Mouse (Mus musculus) left cerebral cortex, adult 8-10 months (tissue): ENCODE results near the gene Gm8267. TPM values are rescaled to one million over a fixed set of nuclear protein-coding genes. Genes with fewer than 3 reads are reported as not detected.
"Not testable (repeated sequence)": the region's sequence is repeated elsewhere in the genome, so short reads cannot be mapped to it uniquely, and the experiment has no call there.

Source experiments
- DNase-seq, 2 experiments: peaks; one replicate each; pipeline ENCODE4 v3.0.0; 2022; ENCODE audit warnings: low spot score in 2 of 2
- total RNA-seq, 4 experiments: library from RNA; stranded (reverse); gene quantifications; 2 replicates each; pipeline ENCODE4 v1.2.4; 2022

The Gm8267 gene
- not detected for total RNA-seq

DNA sequence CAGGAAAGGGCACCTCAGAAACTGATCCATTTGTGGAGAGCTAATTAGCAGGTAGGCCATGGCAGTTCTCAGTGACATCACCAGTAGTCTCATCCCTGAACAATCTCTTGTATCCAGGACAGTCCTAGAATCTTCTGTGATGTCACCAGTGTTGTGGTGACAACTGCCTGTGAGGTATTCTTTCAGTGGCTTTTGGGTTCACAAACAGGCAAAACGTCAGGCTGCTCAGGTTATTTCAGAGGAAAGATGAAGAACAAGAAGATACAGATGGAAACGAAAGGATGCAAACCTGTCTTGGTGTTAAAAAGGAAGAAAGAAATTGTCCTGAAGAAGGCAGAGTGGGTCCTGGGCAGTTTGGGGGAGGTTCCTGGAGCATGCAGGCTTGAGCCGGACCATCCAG, at the start of gene Gm8267:
Gene Gm8267, minus strand, starts transcription at position 101 of the 400 bp plus-strand sequence.
- DNase-seq: no peak

DNA sequence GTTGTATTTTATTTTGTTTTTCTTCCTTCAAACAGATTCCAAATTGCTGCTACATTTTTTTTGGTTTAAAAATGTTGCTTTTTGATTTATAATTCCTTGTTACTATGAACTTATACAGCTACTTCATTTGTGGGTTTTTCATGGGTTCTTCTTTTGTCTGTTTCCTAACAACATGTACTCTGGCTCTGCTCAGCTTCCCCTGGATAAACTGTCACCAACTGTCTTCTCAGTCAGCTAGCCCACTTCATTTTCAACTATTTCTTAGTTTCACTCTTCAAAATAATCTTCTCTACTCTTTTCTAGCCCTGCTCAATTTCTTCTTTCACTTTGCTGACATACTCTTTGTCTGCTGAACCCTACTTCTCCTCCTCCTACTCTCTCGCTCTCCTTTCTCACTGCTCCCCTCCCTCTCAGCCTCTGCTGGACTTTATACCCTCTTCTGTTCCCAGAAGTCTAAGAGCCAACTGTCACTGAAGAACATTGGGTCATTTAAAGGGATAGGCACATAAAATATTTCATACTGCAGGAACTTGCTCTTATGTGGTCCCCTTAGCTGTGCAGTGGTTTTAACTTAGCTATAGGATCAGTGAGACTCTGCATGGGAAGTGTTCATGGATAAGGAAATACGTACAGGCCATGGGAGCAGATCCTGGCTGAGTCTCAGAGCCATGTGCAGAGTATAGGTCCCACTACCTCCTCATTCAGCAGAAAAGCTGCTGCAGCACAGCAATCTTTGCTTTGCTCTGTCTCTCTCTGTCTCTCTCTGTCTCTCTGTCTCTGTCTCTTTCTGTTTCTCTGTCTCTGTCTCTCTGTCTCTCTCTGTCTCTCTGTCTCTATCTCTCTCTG, 39.6 kb upstream of the Gm8267 start:
- DNase-seq: not testable (repeated sequence)

DNA sequence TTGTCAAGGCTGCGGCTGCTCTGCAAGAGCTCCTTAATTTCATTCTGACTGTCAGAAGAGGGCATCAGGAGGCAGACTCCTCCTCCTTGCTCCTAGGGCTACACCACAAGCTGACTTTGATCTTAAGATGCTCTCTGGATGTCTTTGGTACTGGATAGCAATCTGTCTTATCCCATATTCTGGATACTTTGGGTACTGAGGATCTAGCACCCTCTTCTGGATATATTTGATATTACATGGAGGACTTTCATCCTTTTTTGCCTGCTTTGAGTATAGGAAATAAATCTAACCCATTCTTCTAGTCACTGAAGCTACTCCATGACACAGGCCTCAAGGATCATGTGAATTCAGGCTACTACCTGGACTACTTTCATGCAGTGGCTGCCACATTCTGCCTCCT, 7.4 kb downstream of the Gm8267 start:
- not testable (repeated sequence) for DNase-seq

DNA sequence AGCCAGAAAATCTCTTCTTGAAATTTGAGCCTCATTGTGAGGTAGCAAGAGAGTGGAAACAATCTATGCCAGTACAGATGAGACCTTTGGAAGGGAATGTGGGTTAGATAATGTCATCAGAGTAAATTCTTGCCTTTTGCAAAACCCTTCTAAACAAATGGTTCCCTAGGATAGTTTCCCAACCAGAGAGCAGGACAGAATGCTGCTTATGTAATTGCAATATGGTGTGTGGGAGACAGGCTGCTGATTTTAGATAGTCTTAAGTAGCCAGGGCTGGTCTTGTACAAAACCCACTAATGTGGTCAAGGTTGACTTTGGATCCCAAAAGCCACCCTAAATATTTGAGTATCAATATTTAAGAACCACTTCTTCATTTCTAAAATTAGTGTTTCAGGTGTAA, 19.4 kb downstream of the Gm8267 start:
- DNase-seq: peak in 1 of 2 experiments; percentile 35

DNA sequence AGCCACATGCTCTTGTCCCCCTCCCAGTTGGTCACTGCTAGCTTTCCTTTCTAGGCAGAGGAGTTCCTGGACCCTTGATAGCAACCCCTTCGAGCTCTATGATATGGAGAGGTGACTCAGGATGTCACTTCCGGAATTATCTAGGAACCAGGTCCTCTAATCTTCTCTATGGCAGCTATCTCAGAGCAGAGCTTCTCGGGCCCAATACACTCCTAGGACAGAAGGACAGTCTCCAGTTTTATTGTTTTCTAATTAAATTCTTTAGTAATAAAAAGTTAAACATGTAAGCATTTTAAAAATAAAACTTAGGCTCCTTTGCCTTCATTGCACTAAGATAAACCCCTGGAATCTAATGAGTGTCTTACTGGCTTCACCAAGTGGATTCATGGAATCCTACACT, 43.8 kb downstream of the Gm8267 start, which contains the start of gene Gm8257:
Gene Gm8257, minus strand, starts transcription at position 101 of the 400 bp plus-strand sequence.
- not testable (repeated sequence) for DNase-seq

Other genes with a start within 250 kb of the Gm8267 start
- gene Gm17093, start 232.1 kb downstream of the Gm8267 start, total RNA-seq: not detected
- gene Gm8247, start 167.2 kb downstream of the Gm8267 start, total RNA-seq: not detected
- gene Gm5624, start 122.4 kb downstream of the Gm8267 start, total RNA-seq: not detected
- not detected for gene Gm8257, start 43.9 kb downstream of the Gm8267 start, total RNA-seq
- 1 to 10 TPM in 1 of 4 experiments, under 1 TPM in 3; 0.58 to 1.2 (median 0.82) TPM for gene Ptgdr, start 109.0 kb upstream of the Gm8267 start, total RNA-seq
- under 1 TPM; 0.14 to 0.61 (median 0.41) TPM for gene Ptger2, start 237.9 kb upstream of the Gm8267 start, total RNA-seq